Mouse (Mus musculus): Measurements from ENCODE around the gene Rgs3. TPM values are rescaled to one million over a fixed set of nuclear protein-coding genes. Genes with fewer than 3 reads are reported as not detected.

Gene Rgs3
- total and polyA plus RNA-seq, 3 experiments: not detected

DNA sequence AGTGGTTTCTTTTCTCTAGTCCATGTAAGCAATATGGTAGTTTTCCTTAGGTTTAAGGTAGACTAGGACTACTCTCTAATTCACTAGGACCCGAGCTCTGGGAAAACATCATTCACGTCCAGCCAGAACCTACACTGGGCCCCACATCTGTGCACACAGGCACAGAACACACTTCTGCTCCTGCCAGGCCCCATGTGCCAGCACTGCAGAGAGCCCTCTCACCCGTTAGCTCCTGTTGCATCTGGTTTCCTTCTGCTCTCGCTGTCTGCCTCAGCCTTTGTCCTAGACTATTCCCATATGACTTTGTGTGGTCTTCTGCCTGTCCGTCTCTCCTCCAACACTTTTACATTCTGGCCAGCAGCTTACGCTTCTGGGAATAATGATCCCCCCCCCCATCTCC, 25.9 kb upstream of the Rgs3 start:
- no peaks in the 10 kb centered on the region for H3K79me2 ChIP-seq (ENCODE audit: control insufficient read depth, insufficient read depth, low read length, poor library complexity)
- H3K9ac ChIP-seq (ENCODE audit: control insufficient read depth, low read depth, low read length, poor library complexity, severe bottlenecking): no peak overlapping the region
- TF ChIP-seq MYC (IDR thresholded peaks at IDR 0.05; ENCODE audit: low read depth, low read length): no peak
- no peak for TF ChIP-seq ZKSCAN1 (IDR thresholded peaks at IDR 0.05; ENCODE audit: low read depth, low read length)
- TF ChIP-seq UBTF (IDR thresholded peaks at IDR 0.05; ENCODE audit: borderline replicate concordance, insufficient read depth, low read depth, low read length): no peak
- no peak for TF ChIP-seq ZC3H11A (IDR thresholded peaks at IDR 0.05; ENCODE audit: low read depth, low read length)
- TF ChIP-seq SMC3 (IDR thresholded peaks at IDR 0.05; ENCODE audit: low read depth, low read length): no peak
- TF ChIP-seq MXI1 (IDR thresholded peaks at IDR 0.05; ENCODE audit: low read depth, low read length): no peak
- no peak for TF ChIP-seq GABPA (IDR thresholded peaks at IDR 0.05; ENCODE audit: low read depth, low read length)
- TF ChIP-seq POLR2AphosphoS2 (IDR thresholded peaks at IDR 0.05; ENCODE audit: low read length): no peak
- TF ChIP-seq MAZ (IDR thresholded peaks at IDR 0.05; ENCODE audit: low read depth, low read length): no peak
- TF ChIP-seq ETS1 (IDR thresholded peaks at IDR 0.05; ENCODE audit: low read depth, low read length): no peak
- no peak for TF ChIP-seq MAX (IDR thresholded peaks at IDR 0.05; ENCODE audit: low read length)
- no peak for TF ChIP-seq TBP (IDR thresholded peaks at IDR 0.05; ENCODE audit: low read depth, low read length)
- TF ChIP-seq USF1 (IDR thresholded peaks at IDR 0.05; ENCODE audit: low read depth, low read length): no peak
- TF ChIP-seq POLR2A (IDR thresholded peaks at IDR 0.05; ENCODE audit: control insufficient read depth in 1 of 2, insufficient read depth in 1 of 2, low read depth in 1 of 2, low read length in 2 of 2, poor library complexity in 1 of 2): no peak
- no peak overlapping the region for H3K4me3 ChIP-seq (ENCODE audit: control insufficient read depth in 1 of 2, insufficient read depth in 1 of 2, low read depth in 2 of 2, low read length in 2 of 2)
- no peak overlapping the region for H3K27ac ChIP-seq (ENCODE audit: control insufficient read depth, low read depth, low read length)
- H3K27me3 ChIP-seq (ENCODE audit: control insufficient read depth in 1 of 2, insufficient read depth in 2 of 2, low read length in 2 of 2): no peaks in the 10 kb centered on the region; a peak in 1 of 4 replicates
- H3K9me3 ChIP-seq (replicated peaks; ENCODE audit: insufficient read depth, low read length): no peaks in the 10 kb centered on the region
- H3K36me3 ChIP-seq (ENCODE audit: control insufficient read depth in 1 of 2, insufficient read depth in 2 of 2, low read length in 2 of 2): no peaks in the 10 kb centered on the region
- H3K4me1 ChIP-seq (ENCODE audit: control insufficient read depth in 1 of 2, insufficient read depth in 2 of 2, low read length in 2 of 2): no peaks in the 10 kb centered on the region
- no peak for DNase-seq (ENCODE audit: low read depth, low spot score)

DNA sequence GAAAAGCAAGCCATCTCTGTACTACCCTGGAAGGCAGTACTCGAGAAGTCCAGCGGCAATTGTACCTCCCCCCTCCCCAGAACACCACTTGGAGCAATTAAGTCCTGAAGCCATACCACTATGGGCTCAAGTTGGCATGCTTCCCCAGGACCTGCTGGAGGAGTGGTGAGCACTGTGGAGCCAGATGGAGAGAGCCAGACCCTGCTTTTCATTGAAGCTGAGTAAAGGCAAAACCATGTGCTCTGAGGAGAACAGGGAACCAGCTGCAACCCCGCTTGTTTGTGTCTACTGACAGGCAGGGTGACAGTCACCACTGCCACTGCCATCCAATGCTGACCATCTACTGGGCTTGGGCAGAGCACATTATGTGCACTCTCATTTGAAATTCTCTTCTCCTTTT, 17.8 kb upstream of the Rgs3 start:
- TF ChIP-seq UBTF (IDR thresholded peaks at IDR 0.05; ENCODE audit: borderline replicate concordance, insufficient read depth, low read depth, low read length) (no peak), GATA1 (IDR thresholded peaks at IDR 0.05; ENCODE audit: low read depth, low read length) (no peak), POLR2A (IDR thresholded peaks at IDR 0.05; ENCODE audit: control insufficient read depth in 1 of 2, insufficient read depth in 1 of 2, low read depth in 1 of 2, low read length in 2 of 2, poor library complexity in 1 of 2) (no peak), POLR2AphosphoS5 (IDR thresholded peaks at IDR 0.05; ENCODE audit: borderline replicate concordance, low read depth, low read length) (no peak), CHD1 (IDR thresholded peaks at IDR 0.05; ENCODE audit: low read depth, low read length) (no peak), MEF2A (IDR thresholded peaks at IDR 0.05; ENCODE audit: extremely low read depth, insufficient replicate concordance, low read depth, low read length, poor library complexity, severe bottlenecking) (no peak), USF2 (IDR thresholded peaks at IDR 0.05; ENCODE audit: borderline replicate concordance in 1 of 2, insufficient read depth in 1 of 2, low read depth in 1 of 2, low read length in 2 of 2) (no peak)

More for the DNA sequence above, 17.8 kb upstream of the Rgs3 start:
- Histone ChIP-seq H3K36me3 (ENCODE audit: control insufficient read depth in 1 of 2, insufficient read depth in 2 of 2, low read length in 2 of 2) (no peaks in the 10 kb centered on the region), H3K4me3 (ENCODE audit: control insufficient read depth in 1 of 2, insufficient read depth in 1 of 2, low read depth in 2 of 2, low read length in 2 of 2) (no peak overlapping the region), H3K27ac (ENCODE audit: control insufficient read depth, low read depth, low read length) (no peak overlapping the region), H3K4me1 (ENCODE audit: control insufficient read depth in 1 of 2, insufficient read depth in 2 of 2, low read length in 2 of 2) (no peaks in the 10 kb centered on the region), H3K27me3 (ENCODE audit: control insufficient read depth in 1 of 2, insufficient read depth in 2 of 2, low read length in 2 of 2) (peaks cover 0 to 4% of the 10 kb centered on the region in 2 experiments; a peak in 2 of 4 replicates), H3K79me2 (ENCODE audit: control insufficient read depth, insufficient read depth, low read length, poor library complexity) (no peaks in the 10 kb centered on the region), H3K9me3 (replicated peaks; ENCODE audit: insufficient read depth, low read length) (no peaks in the 10 kb centered on the region), H3K9ac (ENCODE audit: control insufficient read depth, low read depth, low read length, poor library complexity, severe bottlenecking) (no peak overlapping the region)
- no peak for DNase-seq (ENCODE audit: low read depth, low spot score)
